Mouse (Mus musculus) stomach, postnatal 0 days (tissue): ENCODE measurements around the gene Tspan14. TPM values are rescaled to one million over a fixed set of nuclear protein-coding genes. Genes with fewer than 3 reads are reported as not detected.
A peak's percentile ranks its signal among the peaks of the same experiment; 100 is the strongest.

Experiments
- ATAC-seq: fragments of 200-750 bp; cut with Nextera tagmentation; 2 replicates; pipeline ENCODE4 v1.8.0; 2017; ENCODE audit not compliant: low FRiP score, low TSS enrichment
- DNase-seq: peaks from one replicate; pipeline ENCODE4 v3.0.0-alpha.2; 2016; ENCODE audit warnings: low spot score
- H3K27ac ChIP-seq: fragments of 300-500 bp; sonication (generic); replicated peaks from 2 replicates; pipeline ENCODE4 v1.5.1; 2014; ENCODE audit warnings: mild to moderate bottlenecking, control low read depth
- H3K27me3 ChIP-seq: fragments of 300-500 bp; sonication (generic); 2 replicates; pipeline ENCODE4 v1.6.1; 2014; ENCODE audit warnings: low read length; ENCODE audit not compliant: control insufficient read depth, insufficient read depth
- H3K36me3 ChIP-seq: fragments of 300-500 bp; sonication (generic); 2 replicates; pipeline ENCODE4 v1.6.1; 2014; ENCODE audit warnings: low read length, mixed read lengths; ENCODE audit not compliant: control insufficient read depth, insufficient read depth
- H3K4me1 ChIP-seq: fragments of 300-500 bp; sonication (generic); replicated peaks from 2 replicates; pipeline ENCODE4 v1.6.1; 2014; ENCODE audit warnings: antibody characterized with exemption; ENCODE audit not compliant: control insufficient read depth, insufficient read depth
- H3K4me2 ChIP-seq: fragments of 300-500 bp; sonication (generic); replicated peaks from 2 replicates; pipeline ENCODE4 v1.6.1; 2014; ENCODE audit warnings: low read depth, mild to moderate bottlenecking, control low read depth, moderate library complexity
- H3K4me3 ChIP-seq: fragments of 300-500 bp; sonication (generic); 2 replicates; pipeline ENCODE4 v1.5.1; 2014; ENCODE audit warnings: low read depth, low read length, control low read depth
- H3K9ac ChIP-seq: fragments of 300-500 bp; sonication (generic); 2 replicates; pipeline ENCODE4 v1.6.1; 2014; ENCODE audit warnings: mild to moderate bottlenecking, low read length, control low read depth, mixed read lengths
- H3K9me3 ChIP-seq: fragments of 300-500 bp; sonication (generic); 2 replicates; pipeline ENCODE4 v1.6.1; 2016; ENCODE audit warnings: low read length; ENCODE audit not compliant: control insufficient read depth
- CTCF ChIP-seq: IDR thresholded peaks from 2 replicates; pipeline ENCODE4 v1.5.1; 2016; ENCODE audit warnings: antibody characterized with exemption, low read depth, mild to moderate bottlenecking, moderate library complexity
- EP300 ChIP-seq: optimal IDR thresholded peaks from 2 replicates; pipeline ENCODE3; 2016; ENCODE audit warnings: antibody characterized with exemption
- WGBS: fragments of 180-500 bp; shearing (Covaris S2); extraction: QIAGEN DNeasy Blood & Tissue Kit; methylation state at CpG from one replicate; pipeline ENCODE4 v1.1.7; 2014; 5-methylcytosine and 5-hydroxymethylcytosine counted together
- polyA plus RNA-seq: library from polyadenylated mRNA; unstranded; fragments of >200 nt; fragmentation: Nextera tagmentation; extraction: Ambion mirVana; gene quantifications from 2 replicates; pipeline ENCODE4 v1.2.1, GENCODE M21; 2015

Gene Tspan14
- polyA plus RNA-seq, 1 experiment from 2014 or later, result 38.8 TPM

GRCm38 (mm10) chr14:40963501-40964213 is 3.0 kb downstream of the Tspan14 start:
- Histone ChIP-seq H3K27me3 (no peaks in the 10 kb centered on the region), H3K4me3 (no peak overlapping the region), H3K4me1 (peaks cover 13% of the 10 kb centered on the region), H3K9me3 (no peaks in the 10 kb centered on the region), H3K4me2 (no peak overlapping the region), H3K36me3 (no peaks in the 10 kb centered on the region), H3K9ac (no peak overlapping the region), H3K27ac (no peak overlapping the region)
- no peak for TF ChIP-seq EP300
- TF ChIP-seq CTCF, result no peak
- no peak for ATAC-seq
- DNase-seq, result no peak
- 49% methylated on average over 3 of the region's 3 CpGs for WGBS

GRCm38 (mm10) chr14:40962365-40963290 is 4.0 kb downstream of the Tspan14 start:
- ATAC-seq (no peak), DNase-seq (peak; percentile 18)
- 0 out of 2 replicates have a peak overlapping the region, but pooled peaks have one; percentile 4 for H3K27ac ChIP-seq
- H3K27me3 ChIP-seq, result no peaks in the 10 kb centered on the region
- H3K36me3 ChIP-seq, result no peaks in the 10 kb centered on the region
- 61% methylated on average over 11 of the region's 11 CpGs for WGBS
- H3K4me1 ChIP-seq, result peaks cover 19% of the 10 kb centered on the region
- no peak overlapping the region for H3K4me2 ChIP-seq
- TF ChIP-seq EP300 (no peak), CTCF (no peak)
- no peaks in the 10 kb centered on the region for H3K9me3 ChIP-seq
- H3K4me3 ChIP-seq, result no peak overlapping the region
- H3K9ac ChIP-seq, result no peak overlapping the region

- Histone ChIP-seq H3K27me3 (no peaks in the 10 kb centered on the region), H3K4me3 (no peak overlapping the region), H3K9me3 (no peaks in the 10 kb centered on the region), H3K36me3 (no peaks in the 10 kb centered on the region), H3K27ac (peak overlapping the region; percentile 83), H3K4me1 (peaks cover 35% of the 10 kb centered on the region), H3K4me2 (no peak overlapping the region), H3K9ac (no peak overlapping the region)
- DNase-seq (no peak), ATAC-seq (no peak)
- TF ChIP-seq CTCF (no peak), EP300 (no peak)
- 17% methylated on average over 4 of the region's 4 CpGs for WGBS
Measured at GRCm38 (mm10) chr14:40960237-40960636, 6.4 kb downstream of the Tspan14 start.

- Histone ChIP-seq H3K9me3 (no peaks in the 10 kb centered on the region), H3K27ac (peak overlapping the region; percentile 83), H3K4me3 (no peak overlapping the region), H3K4me1 (peaks cover 35% of the 10 kb centered on the region), H3K36me3 (no peaks in the 10 kb centered on the region), H3K9ac (no peak overlapping the region), H3K4me2 (peak overlapping the region; percentile 17; the same call in 1 of the 2 replicates), H3K27me3 (no peaks in the 10 kb centered on the region)
- 35% methylated on average over 3 of the region's 3 CpGs for WGBS
- ATAC-seq, result no peak
- DNase-seq, result no peak
- TF ChIP-seq CTCF (no peak), EP300 (no peak)
Measured at GRCm38 (mm10) chr14:40959586-40959985, 7.0 kb downstream of the Tspan14 start.

- WGBS, result 48% methylated on average over 2 of the region's 2 CpGs
- DNase-seq, result no peak
- peak overlapping the region; percentile 17 for H3K4me2 ChIP-seq
Measured at GRCm38 (mm10) chr14:40958986-40959381, 7.6 kb downstream of the Tspan14 start.

More at GRCm38 (mm10) chr14:40958986-40959381, 7.6 kb downstream of the Tspan14 start:
- H3K4me1 ChIP-seq, result peaks cover 35% of the 10 kb centered on the region
- H3K9me3 ChIP-seq, result no peaks in the 10 kb centered on the region
- H3K9ac ChIP-seq, result no peak overlapping the region
- no peak for TF ChIP-seq EP300
- no peak for TF ChIP-seq CTCF
- H3K36me3 ChIP-seq, result no peaks in the 10 kb centered on the region
- no peaks in the 10 kb centered on the region for H3K27me3 ChIP-seq
- peak; percentile 2; the same call in 1 of the 2 replicates for ATAC-seq
- peak overlapping the region; percentile 83 for H3K27ac ChIP-seq
- H3K4me3 ChIP-seq, result no peak overlapping the region
